Mouse (Mus musculus) lung, adult 2 months (tissue): Measurements from ENCODE around the gene Srf.
A peak's percentile ranks its signal among the peaks of the same experiment; 100 is the strongest.

Source experiments
- CTCF ChIP-seq: fragments of 200-500 bp; IDR thresholded peaks from 2 replicates; pipeline ENCODE4 v1.5.1; 2011; ENCODE audit warnings: mild to moderate bottlenecking, low read length, control low read depth; ENCODE audit not compliant: insufficient read depth
- POLR2A ChIP-seq: fragments of 200-500 bp; IDR thresholded peaks from 2 replicates; pipeline ENCODE4 v1.6.1; 2011; ENCODE audit warnings: low read depth, mild to moderate bottlenecking, control low read depth, low read length, borderline replicate concordance; ENCODE audit errors: extremely low read depth

DNA sequence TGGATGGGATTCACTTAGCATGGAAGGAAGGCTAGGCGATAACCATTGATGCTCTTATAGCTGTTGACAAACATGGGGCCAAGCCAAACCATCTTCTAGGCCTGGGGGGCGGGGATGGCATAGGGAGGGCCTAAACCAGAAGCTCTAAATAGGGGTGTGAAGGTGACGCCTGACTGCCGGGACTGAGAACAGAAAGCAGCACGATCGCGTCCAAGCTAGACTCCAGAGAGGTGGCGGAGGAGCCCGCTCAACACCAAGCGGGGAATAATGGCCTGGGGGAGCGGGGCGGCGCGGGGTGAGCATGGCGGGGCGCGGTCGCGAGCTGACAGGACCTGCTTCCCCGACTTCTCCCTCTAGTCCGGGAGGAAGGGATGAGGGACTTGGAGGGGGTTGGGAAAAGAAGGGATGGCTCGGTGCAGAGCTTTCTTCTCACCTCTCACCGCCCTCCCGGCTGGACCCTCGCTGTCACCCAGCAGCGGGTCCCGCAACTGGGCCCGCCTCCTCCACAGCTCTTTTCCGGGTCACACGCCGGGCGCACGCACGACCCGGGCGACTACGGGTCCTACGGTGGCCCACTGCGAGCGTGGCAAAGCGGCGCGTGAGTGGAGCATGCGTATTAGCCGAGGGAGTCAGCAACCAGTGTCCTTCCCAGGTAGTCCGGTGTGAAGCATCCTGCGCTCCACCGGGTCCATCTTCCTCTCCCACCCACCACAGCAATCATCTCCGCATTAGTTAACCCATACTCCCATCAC lies 10.0 kb downstream of the Srf start, which contains the start of gene Cul9:
- TF ChIP-seq CTCF (no peak), POLR2A (peak; percentile 57; the same call in 1 of the 2 replicates)
